Mouse (Mus musculus) heart, adult 2 months (tissue): Measurements from ENCODE around the gene Cerk.
A peak's percentile ranks its signal among the peaks of the same experiment; 100 is the strongest.

Experiments
- CTCF ChIP-seq: fragments of 200-600 bp; IDR thresholded peaks from 2 replicates; pipeline ENCODE4 v1.8.1; 2022; ENCODE audit warnings: antibody characterized with exemption, mild to moderate bottlenecking, moderate library complexity
- EP300 ChIP-seq: fragments of 200-500 bp; IDR thresholded peaks from 2 replicates; pipeline ENCODE4 v1.6.1; 2011; ENCODE audit warnings: low read depth, low read length, control low read depth; ENCODE audit not compliant: insufficient read depth

DNA sequence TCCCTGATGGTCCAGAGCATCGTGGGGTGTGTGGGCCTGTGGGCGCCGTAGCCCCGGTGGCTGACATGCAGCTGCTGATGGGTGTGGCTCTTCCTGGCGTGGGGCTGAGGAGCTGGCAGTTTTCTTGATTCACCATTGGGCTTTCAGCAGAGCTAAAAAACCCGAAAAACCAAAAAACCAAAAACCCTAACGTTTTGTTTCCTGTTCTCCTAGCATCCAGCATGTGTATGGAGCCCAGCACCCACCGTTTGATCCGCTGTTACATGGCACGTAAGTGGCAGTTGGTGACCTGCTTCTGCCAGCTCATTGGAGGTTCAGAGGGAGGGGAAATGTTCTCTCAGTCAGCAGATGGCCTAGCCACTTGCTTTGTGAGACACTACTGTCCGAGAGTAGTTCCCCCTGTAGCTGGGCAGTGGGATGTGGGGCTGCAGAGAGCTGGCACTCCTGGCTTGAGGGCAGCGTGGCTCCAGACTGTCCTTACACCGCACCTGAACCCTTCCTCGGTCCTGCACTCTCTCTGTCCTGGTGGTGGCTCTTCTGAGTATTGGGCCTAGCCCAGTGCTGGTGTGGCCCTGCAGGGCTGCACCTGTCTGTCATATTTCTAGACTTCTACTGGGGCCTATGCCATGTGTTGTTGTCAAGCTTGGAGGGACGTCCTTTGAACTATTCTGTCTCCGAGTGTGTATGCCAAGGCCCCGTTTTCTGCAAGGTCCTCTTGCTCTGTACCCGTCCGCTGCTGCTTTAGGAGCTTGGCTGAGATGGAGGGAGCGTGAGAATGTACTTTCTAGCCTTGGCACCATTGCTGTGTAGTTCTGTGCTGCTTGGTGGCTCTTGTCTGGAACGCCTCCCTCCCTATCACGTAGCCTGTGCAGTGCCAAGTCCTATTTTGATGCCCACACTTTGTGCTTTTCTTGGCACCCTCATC lies 48.8 kb upstream of the Cerk start:
- no peak for TF ChIP-seq CTCF
- 0 out of 2 replicates have a peak, but pooled peaks have one; percentile 29 for TF ChIP-seq EP300
